8 mouse cellular contexts compared by ENCODE assay signal in the genomic region with DNA sequence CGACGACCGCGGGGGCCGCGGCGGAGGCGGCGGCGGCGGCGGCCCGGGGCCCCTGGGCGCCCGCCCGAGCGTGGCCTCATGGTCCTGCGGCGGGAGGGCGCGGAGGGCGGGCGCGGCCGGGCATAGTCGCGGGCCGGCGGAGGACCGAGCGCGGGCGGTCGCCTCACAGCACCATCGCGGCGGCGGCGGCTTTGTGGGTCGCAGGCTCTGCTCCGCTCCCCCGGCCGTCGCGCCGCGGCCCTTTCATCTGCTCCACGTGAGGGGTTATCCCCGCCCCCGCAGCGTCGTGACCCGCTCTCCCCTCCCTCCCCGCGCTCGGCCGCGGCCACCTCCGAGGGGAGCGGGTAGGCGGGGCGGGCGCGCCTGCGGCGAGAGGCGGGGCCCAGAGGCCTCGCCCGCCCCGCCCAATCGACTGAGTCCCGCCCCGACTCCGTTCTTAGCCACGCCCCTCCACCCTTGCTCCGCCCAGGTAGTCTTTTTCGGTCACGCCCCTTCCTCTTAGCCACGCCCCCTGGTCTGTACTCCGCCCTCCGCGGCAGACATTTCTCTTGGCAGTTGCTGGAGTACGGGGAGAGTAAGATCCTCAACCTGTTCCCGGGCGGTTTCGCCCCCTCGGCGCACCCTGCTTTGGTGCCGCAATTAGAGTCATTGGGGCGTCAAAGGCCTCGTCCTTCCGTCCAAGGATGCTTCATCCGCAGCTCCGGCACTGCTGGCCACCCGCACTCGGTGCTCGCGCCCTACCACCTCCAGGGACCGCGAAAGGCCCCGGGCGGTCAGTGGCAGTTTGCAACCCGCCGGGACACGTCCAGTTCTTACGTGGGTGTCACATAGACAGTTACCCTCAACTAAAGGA. TPM values are rescaled to one million over a fixed set of nuclear protein-coding genes. Genes with fewer than 3 reads are reported as not detected.
DNase-seq lines count a peak whose midpoint lies in the region; ATAC-seq and TF ChIP-seq lines count a peak whose summit lies in the region.

A gene (minus strand): TSS at position 249 of the 853 bp plus-strand sequence.

- no peak for TF ChIP-seq CTCF in cortical plate, adult 2 months (IDR thresholded peaks at IDR 0.05; ENCODE audit: extremely low read depth, insufficient read depth, low read length)

- intact Hi-C loops in left cerebral cortex, postnatal 10 days (cut with DNase I) = loop anchor here (10.0 kb wide), 1 partner anchor 150 kb away; no protein-coding TSS in a partner anchor

- H3K4me1 ChIP-seq in cortical plate, adult 2 months (ENCODE audit: control insufficient read depth, insufficient read depth, low read length) = no peaks in the 10 kb centered on the region; the same call in 1 of the 2 replicates

- DNase-seq in gastrocnemius, postnatal 10 days = peak; percentile 98
- peak; percentile 88 to 96 for DNase-seq in left cerebral cortex, postnatal 10 days (ENCODE audit: extremely low spot score in 1 of 2, low spot score in 2 of 2)
- peak; percentile 89 for DNase-seq in right cerebral cortex, postnatal 25 days
- peak; percentile 93 to 98 for DNase-seq in urinary bladder, postnatal 4 days (ENCODE audit: low spot score in 2 of 2)

- H3K27ac ChIP-seq in cortical plate, adult 2 months (ENCODE audit: insufficient read depth, low read length) = no peak within 1 kb of the TSS

- 0 out of 2 replicates have a peak, but pooled peaks have one; percentile 35 for TF ChIP-seq POLR2A in cortical plate, adult 2 months (IDR thresholded peaks at IDR 0.05; ENCODE audit: extremely low read depth, insufficient read depth, low read length)

- ATAC-seq in activated CD4-positive, CD25-positive, alpha-beta regulatory T cell, adult 4 months = peak; percentile 82
- ATAC-seq in inflammation-experienced regulatory T-cells, adult 6 months = peak; percentile 90
- peak; percentile 85 for ATAC-seq in megakaryocyte-erythroid progenitor cell, adult 5-6 weeks (replicated peaks; ENCODE audit: low FRiP score, low TSS enrichment, poor library complexity, severe bottlenecking)

- H3K4me3 ChIP-seq in cortical plate, adult 2 months (ENCODE audit: insufficient read depth, low read length) = peak within 1 kb of the TSS; percentile 38

RNA-seq across cellular contexts. Expression of the gene that starts here (rescaled TPM):
- 10 to 100 TPM; 12.0 to 18.3 TPM for polyA plus RNA-seq in activated CD4-positive, CD25-positive, alpha-beta regulatory T cell, adult 4 months (2017; shearing (Covaris generic))
- 5.9 and 6.0 TPM in 2 replicates for polyA plus RNA-seq in cortical plate, adult 2 months (2012; rRNA removed)
- 10 to 100 TPM; 14.6 to 16.3 TPM for total RNA-seq in gastrocnemius, postnatal 10 days (2021)
- 10 to 100 TPM in 2 of 3 experiments, 1 to 10 TPM in 1; 3.3 to 19.8 (median 17.3) TPM for polyA plus RNA-seq in inflammation-experienced regulatory T-cells, adult 6 months (2017; shearing (Covaris generic))
- total RNA-seq in left cerebral cortex, postnatal 10 days (2021) = 10 to 100 TPM; 22.0 to 25.1 TPM
- 12.2 and 13.7 TPM in 2 replicates for total RNA-seq in megakaryocyte-erythroid progenitor cell, adult 5-6 weeks (2014; fragmentation: Nextera tagmentation)
- total RNA-seq in megakaryocyte-erythroid progenitor cell, adult 5-6 weeks (2017) = 3.8 and 4.6 TPM in 2 replicates
